Mouse (Mus musculus) limb, embryonic 10.5 days (tissue): Measurements from ENCODE around the gene G430095P16Rik. TPM values are rescaled to one million over a fixed set of nuclear protein-coding genes. Genes with fewer than 3 reads are reported as not detected.

Experiments
- DNase-seq: peaks from one replicate; pipeline ENCODE4 v3.0.0-alpha.2; 2017; ENCODE audit warnings: low spot score
- H3K27ac ChIP-seq: fragments of 300-500 bp; sonication (generic); 2 replicates; pipeline ENCODE4 v1.5.1; 2016; ENCODE audit warnings: mild to moderate bottlenecking
- H3K27me3 ChIP-seq: fragments of 300-500 bp; sonication (generic); 2 replicates; pipeline ENCODE4 v1.6.1; 2016; ENCODE audit warnings: low read depth, mild to moderate bottlenecking; ENCODE audit not compliant: poor library complexity, severe bottlenecking
- H3K36me3 ChIP-seq: fragments of 300-500 bp; sonication (generic); 2 replicates; pipeline ENCODE4 v1.6.1; 2016; ENCODE audit warnings: mild to moderate bottlenecking, moderate library complexity
- H3K4me1 ChIP-seq: fragments of 300-500 bp; sonication (generic); 2 replicates; pipeline ENCODE4 v1.6.1; 2016
- H3K4me3 ChIP-seq: fragments of 300-500 bp; sonication (generic); 2 replicates; pipeline ENCODE4 v1.5.1; 2016; ENCODE audit warnings: mild to moderate bottlenecking, moderate library complexity
- H3K9me3 ChIP-seq: fragments of 300-500 bp; sonication (generic); replicated peaks from 2 replicates; pipeline ENCODE4 v1.6.1; 2016; ENCODE audit warnings: mild to moderate bottlenecking
- WGBS: fragments of 180-500 bp; shearing (Covaris S2); methylation state at CpG from one replicate; pipeline ENCODE4 v1.1.7; 2016; 5-methylcytosine and 5-hydroxymethylcytosine counted together
- polyA plus RNA-seq: library from polyadenylated mRNA; unstranded; fragments of >200 nt; fragmentation: Nextera tagmentation; extraction: Ambion mirVana; gene quantifications from 2 replicates; pipeline ENCODE4 v1.2.1, GENCODE M21; 2016

The G430095P16Rik gene
- polyA plus RNA-seq, 1 experiment from 2014 or later, result 8.1 TPM

DNA sequence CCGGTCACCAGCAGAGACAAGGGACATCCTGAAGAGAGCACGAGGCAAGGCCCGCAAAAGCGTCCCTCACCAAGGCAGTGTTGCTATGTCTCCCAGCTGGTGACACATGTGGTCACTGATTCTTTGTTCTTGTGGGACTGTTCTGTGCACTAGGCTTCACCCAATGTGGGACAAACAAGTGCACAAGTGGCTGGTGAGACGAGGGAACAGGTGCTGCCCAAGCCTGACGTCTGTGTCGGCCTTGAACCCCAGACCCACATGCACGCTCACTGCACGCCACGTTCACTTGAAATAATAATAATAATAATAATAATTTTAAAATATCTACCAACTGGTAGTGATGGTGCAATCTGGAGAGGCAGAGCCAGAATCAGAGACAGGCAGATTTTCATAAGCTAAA, 36.9 kb downstream of the G430095P16Rik start:
- H3K9me3 ChIP-seq, result no peaks in the 10 kb centered on the region
- peaks cover 20% of the 10 kb centered on the region for H3K4me1 ChIP-seq
- H3K36me3 ChIP-seq, result no peaks in the 10 kb centered on the region
- H3K27ac ChIP-seq, result no peak overlapping the region
- peaks cover 99% of the 10 kb centered on the region for H3K27me3 ChIP-seq
- DNase-seq, result no peak
- no peak overlapping the region for H3K4me3 ChIP-seq
- WGBS, result 87% methylated on average over 10 of the region's 10 CpGs

DNA sequence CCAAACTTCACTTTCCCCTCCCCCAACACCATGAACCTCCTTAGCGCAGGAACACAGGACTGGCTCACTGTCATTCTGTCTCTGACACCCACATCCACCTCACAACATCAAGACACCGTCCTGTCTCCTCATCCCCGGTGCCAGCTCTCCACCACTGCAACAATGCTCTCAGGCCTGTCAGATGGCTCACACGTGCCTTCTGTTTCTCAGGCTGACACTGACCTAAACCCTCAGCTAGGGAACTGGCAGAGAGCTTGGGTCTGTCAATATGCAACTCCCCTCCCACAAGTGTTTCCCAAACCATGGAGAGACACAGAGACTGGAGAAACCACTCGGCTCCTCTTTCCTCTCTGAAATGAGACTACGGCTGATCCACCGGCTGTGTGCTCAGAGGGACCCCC, 37.6 kb downstream of the G430095P16Rik start:
- H3K9me3 ChIP-seq, result no peaks in the 10 kb centered on the region
- WGBS, result 42% methylated on average over 7 of the region's 7 CpGs
- H3K27me3 ChIP-seq, result peaks cover 99% of the 10 kb centered on the region
- H3K27ac ChIP-seq, result no peak overlapping the region
- H3K4me3 ChIP-seq, result no peak overlapping the region
- peaks cover 26% of the 10 kb centered on the region for H3K4me1 ChIP-seq
- DNase-seq, result no peak
- no peaks in the 10 kb centered on the region for H3K36me3 ChIP-seq

DNA sequence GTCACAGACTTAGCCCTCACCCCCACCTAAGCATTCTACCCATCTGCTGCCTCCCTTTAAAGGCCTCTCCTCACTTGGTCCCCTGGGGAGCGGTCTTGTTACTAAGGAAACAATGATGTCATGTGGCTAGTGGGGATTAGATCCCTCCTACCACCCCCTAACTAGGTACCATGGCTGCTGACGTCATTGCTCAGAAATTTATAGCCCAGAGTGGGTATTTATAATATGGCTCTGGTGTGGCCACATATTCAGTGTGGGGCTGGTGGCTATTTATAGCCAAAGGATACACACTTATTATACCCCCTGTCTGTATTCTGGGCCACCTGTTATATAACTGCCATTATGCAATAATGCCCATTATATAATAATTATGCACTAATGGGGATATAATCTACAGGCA, 38.1 kb downstream of the G430095P16Rik start:
- Histone ChIP-seq H3K36me3 (no peaks in the 10 kb centered on the region), H3K27me3 (peaks cover 99% of the 10 kb centered on the region), H3K9me3 (no peaks in the 10 kb centered on the region), H3K27ac (no peak overlapping the region), H3K4me3 (no peak overlapping the region), H3K4me1 (peaks cover 31% of the 10 kb centered on the region)
- DNase-seq, result no peak
- WGBS, result 47% methylated on average over 2 of the region's 2 CpGs

DNA sequence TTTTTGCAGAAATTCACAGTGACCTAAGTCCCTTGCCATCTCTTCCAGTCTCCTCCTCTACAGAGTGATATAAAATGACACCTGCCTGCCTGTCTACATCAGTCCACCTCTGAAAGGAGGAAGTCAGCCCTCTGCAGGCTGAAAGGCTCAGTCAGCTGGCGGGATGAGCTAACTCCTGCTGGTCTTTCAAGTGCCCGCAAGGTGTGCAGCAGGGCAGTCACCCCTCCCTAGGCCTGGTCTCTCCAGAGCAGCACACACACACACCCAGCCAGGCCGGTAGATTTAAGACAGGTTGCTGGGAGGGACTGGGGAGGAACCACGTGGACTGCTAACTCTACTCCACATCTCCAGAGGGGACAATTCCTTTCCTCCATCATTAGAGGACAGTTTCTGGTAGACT, 41.3 kb downstream of the G430095P16Rik start:
- WGBS, result 59% methylated on average over 4 of the region's 4 CpGs
- no peak for DNase-seq
- Histone ChIP-seq H3K27ac (no peak overlapping the region), H3K9me3 (no peaks in the 10 kb centered on the region), H3K27me3 (peaks cover 99% of the 10 kb centered on the region), H3K4me1 (peaks cover 28% of the 10 kb centered on the region), H3K36me3 (no peaks in the 10 kb centered on the region), H3K4me3 (no peak overlapping the region)

DNA sequence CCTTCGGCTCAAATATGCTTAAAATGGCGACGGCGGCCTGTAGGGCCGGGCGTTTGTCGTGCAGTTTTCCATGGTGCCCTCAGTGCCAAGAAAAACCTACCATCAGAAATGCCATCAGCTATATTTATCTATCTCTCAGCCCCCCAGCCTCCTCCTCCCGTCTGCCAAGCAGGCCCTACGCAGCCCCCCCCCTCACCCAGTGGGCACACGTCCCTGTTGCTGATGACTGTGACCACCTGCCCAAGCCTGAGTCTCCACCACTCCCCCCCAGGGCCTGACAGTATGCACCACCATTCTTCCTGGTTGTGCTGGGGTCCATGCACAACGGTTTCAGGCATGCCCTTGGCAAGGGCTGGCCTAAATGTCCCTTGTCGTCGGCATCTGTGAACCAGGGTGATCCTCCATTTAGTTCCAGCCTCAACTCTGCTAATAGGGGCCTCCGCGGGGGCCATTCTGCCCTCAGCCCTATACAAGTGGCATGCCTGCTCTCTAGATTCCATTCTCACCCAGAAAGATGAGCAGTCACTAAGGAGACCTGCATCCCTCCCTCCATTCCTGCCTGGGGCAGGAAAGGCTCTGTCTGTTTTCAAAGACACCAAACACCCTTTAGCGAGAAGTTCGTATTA, 42.2 kb downstream of the G430095P16Rik start:
- Histone ChIP-seq H3K9me3 (no peaks in the 10 kb centered on the region), H3K4me3 (no peak overlapping the region), H3K36me3 (no peaks in the 10 kb centered on the region), H3K27ac (0 out of 2 replicates have a peak overlapping the region, but pooled peaks have one; percentile 21), H3K4me1 (peaks cover 28% of the 10 kb centered on the region), H3K27me3 (peaks cover 99% of the 10 kb centered on the region)
- 82% methylated on average over 17 of the region's 17 CpGs for WGBS
- no peak for DNase-seq

DNA sequence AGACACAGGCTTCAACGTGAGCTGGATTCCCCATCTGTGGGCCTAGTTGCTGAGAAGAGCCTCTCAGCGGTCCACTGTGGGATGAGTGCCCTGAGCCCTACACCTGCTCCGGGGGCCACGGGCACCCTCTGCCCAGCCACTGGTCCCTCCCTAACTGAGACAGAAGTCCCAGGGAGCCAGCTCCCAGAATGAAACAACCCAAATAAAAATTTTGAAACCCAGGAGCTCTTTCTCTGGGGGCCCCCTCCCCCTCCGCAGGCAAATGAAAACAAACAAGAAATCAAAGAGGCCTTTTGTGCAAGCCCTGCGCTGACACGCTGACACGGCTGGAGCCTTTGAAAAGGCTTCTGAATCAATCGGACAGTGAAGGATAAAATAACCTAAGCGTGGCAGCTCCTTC, 42.8 kb downstream of the G430095P16Rik start:
- H3K4me1 ChIP-seq, result peaks cover 30% of the 10 kb centered on the region
- no peak overlapping the region for H3K4me3 ChIP-seq

DNA sequence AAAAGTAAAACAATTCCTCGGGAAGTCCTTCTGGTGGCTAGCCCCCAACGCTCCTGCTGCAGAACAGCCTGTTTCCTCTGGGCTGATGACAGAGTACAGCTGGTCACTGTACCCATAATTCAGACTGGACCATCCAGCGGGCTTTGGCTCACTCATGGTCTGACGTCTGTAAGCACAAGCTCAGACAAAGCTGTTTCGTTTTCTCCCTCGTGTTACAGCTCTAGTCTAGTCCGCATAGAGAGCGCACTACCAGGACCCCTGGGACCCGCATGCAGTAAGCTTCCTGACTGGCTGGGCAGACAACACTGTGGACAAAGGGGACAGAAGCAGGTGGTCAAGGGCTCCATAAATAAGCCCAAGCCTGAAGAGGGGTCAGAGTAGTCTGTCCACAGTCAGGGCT, 43.6 kb downstream of the G430095P16Rik start:
- DNase-seq, result no peak
- WGBS, result 75% methylated on average over 9 of the region's 9 CpGs
- H3K9me3 ChIP-seq, result no peaks in the 10 kb centered on the region
- H3K4me1 ChIP-seq, result peaks cover 31% of the 10 kb centered on the region; the same call in 1 of the 2 replicates
- peaks cover 100% of the 10 kb centered on the region for H3K27me3 ChIP-seq
- H3K4me3 ChIP-seq, result no peak overlapping the region
- no peaks in the 10 kb centered on the region for H3K36me3 ChIP-seq
- peak overlapping the region; percentile 4; the same call in 1 of the 2 replicates for H3K27ac ChIP-seq

More for the DNA sequence above, 42.8 kb downstream of the G430095P16Rik start:
- Histone ChIP-seq H3K36me3 (no peaks in the 10 kb centered on the region), H3K27me3 (peaks cover 100% of the 10 kb centered on the region), H3K27ac (peak overlapping the region; percentile 21; the same call in 1 of the 2 replicates), H3K9me3 (no peaks in the 10 kb centered on the region)
- DNase-seq, result no peak
- WGBS, result 28% methylated on average over 10 of the region's 10 CpGs

DNA sequence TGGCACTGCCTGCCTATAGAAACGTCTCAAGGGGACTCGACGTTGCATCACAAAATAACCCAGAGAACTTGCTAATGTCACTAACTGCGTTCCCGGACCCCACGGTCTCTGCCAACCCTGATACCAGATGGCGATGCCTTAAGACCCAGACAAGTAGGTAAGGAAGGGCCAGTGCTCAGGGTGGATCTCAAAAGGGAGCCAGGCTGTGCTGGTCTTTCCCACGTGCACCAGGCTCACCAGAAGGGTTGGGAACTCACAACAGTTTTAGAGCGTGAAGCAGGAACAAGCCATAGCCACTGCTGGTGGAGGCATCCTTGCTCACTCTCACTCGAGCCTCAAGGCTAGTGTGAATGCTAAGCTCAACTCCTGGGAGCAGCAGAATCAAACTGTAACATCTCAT, 44.4 kb downstream of the G430095P16Rik start:
- DNase-seq, result no peak
- no peaks in the 10 kb centered on the region for H3K9me3 ChIP-seq
- H3K36me3 ChIP-seq, result no peaks in the 10 kb centered on the region
- peaks cover 100% of the 10 kb centered on the region for H3K27me3 ChIP-seq
- no peak overlapping the region for H3K27ac ChIP-seq
- peaks cover 39% of the 10 kb centered on the region for H3K4me1 ChIP-seq
- 78% methylated on average over 10 of the region's 10 CpGs for WGBS
- H3K4me3 ChIP-seq, result no peak overlapping the region

DNA sequence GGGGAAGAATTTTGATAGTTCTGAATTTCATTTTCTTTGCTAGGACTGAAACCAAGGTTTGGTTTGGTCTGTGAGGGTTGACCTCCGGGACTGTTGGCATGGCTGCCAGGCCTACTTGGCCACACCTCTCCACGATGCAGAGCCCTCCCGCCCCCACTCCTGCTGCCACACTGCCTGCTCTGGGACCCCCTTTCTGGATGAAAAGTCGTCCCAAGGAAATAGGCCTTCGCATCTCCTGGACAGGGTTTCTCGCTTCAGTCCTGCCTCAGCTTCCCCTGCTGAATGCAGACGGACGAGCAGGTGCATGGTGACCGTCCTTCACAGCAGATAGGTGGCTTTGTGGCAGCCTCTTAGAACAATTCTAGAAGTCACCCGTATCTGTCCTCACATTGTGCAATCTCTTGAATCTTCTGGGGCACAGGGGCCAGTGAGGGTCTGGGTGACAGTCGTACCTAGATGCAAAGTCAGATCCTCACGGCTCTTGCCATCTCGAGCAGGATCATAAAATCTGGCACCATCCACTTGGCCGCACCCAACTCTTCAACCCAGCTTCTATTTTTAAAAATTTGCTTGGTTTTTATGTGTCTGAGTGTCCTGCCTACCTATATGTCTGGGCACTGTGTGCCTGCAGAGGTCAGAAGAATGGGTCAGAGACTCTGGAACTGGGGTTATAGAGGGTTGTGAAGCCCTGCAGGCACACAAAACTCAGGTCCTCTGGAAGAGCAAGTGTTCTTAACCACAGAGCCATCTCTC, 45.7 kb downstream of the G430095P16Rik start:
- Histone ChIP-seq H3K27me3 (peaks cover 100% of the 10 kb centered on the region), H3K4me3 (no peak overlapping the region), H3K9me3 (no peaks in the 10 kb centered on the region), H3K36me3 (no peaks in the 10 kb centered on the region), H3K4me1 (peaks cover 51% of the 10 kb centered on the region), H3K27ac (no peak overlapping the region)
- DNase-seq, result no peak
- WGBS, result 84% methylated on average over 14 of the region's 14 CpGs

DNA sequence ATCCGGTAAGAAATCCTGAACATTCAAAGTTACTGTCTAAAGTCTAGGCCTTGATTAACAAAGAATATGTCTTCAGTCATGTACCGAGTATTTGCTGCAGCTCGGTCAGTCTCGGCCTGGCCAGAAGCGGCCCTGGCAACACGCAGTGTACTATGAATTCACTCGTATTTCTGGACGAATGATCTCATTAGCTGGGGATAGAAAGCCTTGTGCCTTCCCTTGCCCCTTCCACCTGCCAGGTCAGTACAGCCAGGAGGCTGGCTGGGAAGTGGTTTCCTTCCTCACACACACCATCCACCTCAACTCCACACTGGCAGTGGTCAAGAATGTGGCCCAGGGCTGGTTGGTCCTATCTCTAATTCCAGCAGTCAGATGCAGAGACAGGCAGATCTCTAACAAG, 46.5 kb downstream of the G430095P16Rik start:
- Histone ChIP-seq H3K36me3 (no peaks in the 10 kb centered on the region), H3K9me3 (no peaks in the 10 kb centered on the region), H3K27ac (no peak overlapping the region), H3K4me1 (peaks cover 59% of the 10 kb centered on the region), H3K27me3 (peaks cover 100% of the 10 kb centered on the region), H3K4me3 (no peak overlapping the region)
- no peak for DNase-seq
- 88% methylated on average over 8 of the region's 8 CpGs for WGBS

DNA sequence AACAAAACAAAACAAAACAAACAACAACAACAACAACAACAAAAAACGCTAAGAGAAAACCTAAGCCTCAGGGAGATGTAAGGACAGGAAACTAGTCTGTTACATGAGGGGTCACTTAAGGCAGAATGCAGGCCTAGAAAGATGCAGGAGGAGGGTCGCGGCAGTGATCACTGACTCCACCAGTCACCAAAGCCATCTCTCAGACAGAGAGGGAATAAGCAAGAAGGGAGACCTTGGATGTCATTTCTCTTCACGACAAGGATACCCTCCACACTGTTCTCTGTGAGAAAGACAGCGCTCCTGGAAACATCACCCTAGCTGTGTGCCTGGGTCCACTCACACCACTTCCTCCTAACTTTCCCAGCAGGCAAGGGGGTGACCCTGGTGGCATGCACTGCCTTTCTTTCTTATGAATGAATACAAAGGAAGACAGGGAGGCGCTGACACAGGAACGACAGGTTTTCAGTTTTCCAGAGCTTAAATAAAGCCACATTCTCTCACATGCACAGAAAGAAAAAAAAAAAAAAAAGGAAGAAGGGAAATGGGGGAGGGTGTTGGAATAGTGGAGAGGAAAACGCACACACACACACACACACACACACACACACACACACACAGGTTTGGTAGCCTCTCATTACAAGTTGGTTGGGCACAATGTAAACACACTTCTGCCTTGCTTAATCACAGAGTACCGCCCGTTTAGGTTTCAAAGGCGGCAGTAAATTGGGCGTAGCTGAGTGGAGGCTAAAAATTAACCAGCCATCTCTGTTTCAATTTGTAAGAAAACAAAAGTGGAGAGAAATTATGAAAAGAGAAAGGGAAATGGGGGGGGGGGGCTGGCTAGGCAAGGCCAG, 47.5 kb downstream of the G430095P16Rik start:
- Histone ChIP-seq H3K36me3 (no peaks in the 10 kb centered on the region), H3K4me3 (no peak overlapping the region), H3K27me3 (peaks cover 100% of the 10 kb centered on the region), H3K4me1 (peaks cover 64% of the 10 kb centered on the region), H3K27ac (no peak overlapping the region), H3K9me3 (no peaks in the 10 kb centered on the region)
- WGBS, result 23% methylated on average over 12 of the region's 12 CpGs
- DNase-seq, result no peak

DNA sequence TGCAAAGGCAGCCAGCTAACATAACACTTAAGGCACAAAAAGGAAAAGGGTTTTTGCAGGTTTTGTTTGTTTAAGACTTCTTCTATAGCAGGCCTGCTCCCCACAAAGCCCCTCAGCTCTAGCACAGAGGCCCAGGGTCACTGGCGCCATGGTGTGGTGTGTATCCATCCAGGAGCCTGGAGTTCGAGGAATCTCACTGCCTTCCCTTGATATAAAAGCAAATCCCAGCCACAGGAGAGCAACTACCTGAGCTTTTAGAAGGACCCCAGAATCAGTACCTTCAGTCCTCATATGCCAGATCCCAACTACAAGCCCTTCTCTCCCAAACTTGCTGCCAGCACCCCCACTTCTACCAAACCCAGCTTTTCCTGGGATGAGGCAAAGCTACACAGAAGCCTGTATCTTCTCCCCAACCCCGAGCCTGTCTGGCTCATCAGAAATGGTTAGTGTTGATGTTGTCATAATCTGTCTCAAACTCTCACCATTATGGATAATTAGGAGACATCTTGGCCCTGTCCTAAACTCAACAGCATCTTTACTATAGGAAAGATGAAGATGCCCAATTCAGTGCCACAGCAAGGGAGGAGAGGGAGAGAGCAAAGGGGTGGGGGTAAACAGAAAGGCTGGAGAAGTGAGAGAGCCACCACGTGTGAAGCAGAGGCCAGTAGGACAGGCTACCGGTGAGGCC, 48.3 kb downstream of the G430095P16Rik start:
- no peak overlapping the region for H3K27ac ChIP-seq

More for the DNA sequence above, 48.3 kb downstream of the G430095P16Rik start:
- Histone ChIP-seq H3K4me3 (no peak overlapping the region), H3K4me1 (peaks cover 59% of the 10 kb centered on the region), H3K27me3 (peaks cover 100% of the 10 kb centered on the region), H3K36me3 (no peaks in the 10 kb centered on the region), H3K9me3 (no peaks in the 10 kb centered on the region)
- 18% methylated on average over 5 of the region's 5 CpGs for WGBS
- no peak for DNase-seq
